Mouse (Mus musculus): ENCODE measurements at regions not wholly inside any gene's neighbourhood (a gene's known extent, or its start where the extent isn't known, plus 50 kb on each side); places are given as distances from the start of the nearest gene placed in this dataset.

GRCm38 (mm10) chr2:48374302-48374701, 439.6 kb upstream of the Acvr2a start:
- Histone ChIP-seq H3K4me3 (replicated peaks) (no peak overlapping the region), H3K36me3 (no peaks in the 10 kb centered on the region), H3K9ac (replicated peaks) (no peak overlapping the region), H3K27me3 (no peaks in the 10 kb centered on the region), H3K9me3 (no peaks in the 10 kb centered on the region), H3K4me1 (replicated peaks) (no peaks in the 10 kb centered on the region), H3K27ac (no peak overlapping the region), H3K4me2 (replicated peaks) (no peak overlapping the region)
- 78% methylated on average over 4 of the region's 4 CpGs for WGBS
- ATAC-seq: no peak

DNA sequence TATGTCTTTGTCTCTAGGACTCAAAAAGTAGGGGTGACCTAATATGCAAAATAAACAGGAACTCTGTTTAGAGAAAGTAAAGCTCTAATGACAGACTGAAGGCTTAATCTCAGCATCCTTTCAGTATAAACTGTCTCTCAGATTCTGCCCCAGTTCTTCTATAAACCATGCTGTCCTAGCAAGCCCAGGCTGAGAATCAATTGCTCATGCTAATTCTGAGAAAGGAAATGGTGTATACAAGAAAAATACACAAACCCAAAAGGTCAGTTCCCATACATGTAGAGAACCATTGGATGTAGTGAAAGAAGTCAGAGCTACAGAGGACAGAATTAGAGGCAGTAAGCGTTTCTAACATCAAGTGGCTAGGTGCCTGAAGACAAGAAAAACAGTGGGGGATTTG, 435.7 kb upstream of the Acvr2a start:
- Histone ChIP-seq H3K27ac (no peak overlapping the region), H3K4me1 (replicated peaks) (no peaks in the 10 kb centered on the region), H3K36me3 (no peaks in the 10 kb centered on the region), H3K9ac (replicated peaks) (no peak overlapping the region), H3K4me3 (replicated peaks) (no peak overlapping the region), H3K9me3 (no peaks in the 10 kb centered on the region), H3K27me3 (no peaks in the 10 kb centered on the region), H3K4me2 (replicated peaks) (no peak overlapping the region)
- 80% methylated on average over 1 of the region's 1 CpGs for WGBS
- ATAC-seq: no peak

- Histone ChIP-seq H3K4me3 (replicated peaks) (no peak overlapping the region), H3K9me3 (no peaks in the 10 kb centered on the region), H3K36me3 (no peaks in the 10 kb centered on the region), H3K9ac (replicated peaks) (no peak overlapping the region), H3K4me1 (replicated peaks) (no peaks in the 10 kb centered on the region), H3K27ac (no peak overlapping the region), H3K27me3 (no peaks in the 10 kb centered on the region), H3K4me2 (replicated peaks) (no peak overlapping the region)
- ATAC-seq: no peak
- WGBS: 88% methylated on average over 2 of the region's 2 CpGs
Measured at GRCm38 (mm10) chr2:48378749-48379148, 435.2 kb upstream of the Acvr2a start.

- Histone ChIP-seq H3K36me3 (no peaks in the 10 kb centered on the region), H3K4me2 (replicated peaks) (no peak overlapping the region), H3K4me3 (replicated peaks) (no peak overlapping the region), H3K9me3 (no peaks in the 10 kb centered on the region), H3K4me1 (replicated peaks) (no peaks in the 10 kb centered on the region), H3K27me3 (no peaks in the 10 kb centered on the region), H3K27ac (no peak overlapping the region), H3K9ac (replicated peaks) (no peak overlapping the region)
- no peak for ATAC-seq
- 78% methylated on average over 5 of the region's 5 CpGs for WGBS
Measured at GRCm38 (mm10) chr2:48380140-48380539, 433.8 kb upstream of the Acvr2a start.

DNA sequence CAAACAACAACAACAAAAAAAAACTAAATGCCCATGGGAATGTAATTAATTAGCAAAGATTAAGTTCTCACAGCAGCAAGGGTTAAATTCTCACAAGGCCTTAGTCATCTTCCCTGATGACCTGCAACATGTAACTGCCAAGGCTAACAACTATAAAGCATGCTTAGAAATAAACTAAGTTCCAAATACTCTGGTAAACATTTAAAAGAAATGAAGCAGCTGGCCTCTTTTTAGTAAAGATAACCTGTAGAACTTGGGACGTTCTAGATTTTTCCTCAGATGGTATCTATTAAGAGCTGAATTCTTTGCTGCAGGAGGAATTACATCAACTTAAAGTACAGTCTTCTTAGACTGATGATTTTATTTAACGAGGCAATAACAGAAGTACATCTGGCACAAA, 433.1 kb upstream of the Acvr2a start:
- no peaks in the 10 kb centered on the region for H3K27me3 ChIP-seq
- H3K9ac ChIP-seq (replicated peaks): no peak overlapping the region
- ATAC-seq: no peak
- no peaks in the 10 kb centered on the region for H3K4me1 ChIP-seq (replicated peaks)
- H3K9me3 ChIP-seq: no peaks in the 10 kb centered on the region
- no peak overlapping the region for H3K27ac ChIP-seq
- WGBS: 85% methylated on average over 2 of the region's 2 CpGs
- no peak overlapping the region for H3K4me2 ChIP-seq (replicated peaks)
- no peak overlapping the region for H3K4me3 ChIP-seq (replicated peaks)
- no peaks in the 10 kb centered on the region for H3K36me3 ChIP-seq

DNA sequence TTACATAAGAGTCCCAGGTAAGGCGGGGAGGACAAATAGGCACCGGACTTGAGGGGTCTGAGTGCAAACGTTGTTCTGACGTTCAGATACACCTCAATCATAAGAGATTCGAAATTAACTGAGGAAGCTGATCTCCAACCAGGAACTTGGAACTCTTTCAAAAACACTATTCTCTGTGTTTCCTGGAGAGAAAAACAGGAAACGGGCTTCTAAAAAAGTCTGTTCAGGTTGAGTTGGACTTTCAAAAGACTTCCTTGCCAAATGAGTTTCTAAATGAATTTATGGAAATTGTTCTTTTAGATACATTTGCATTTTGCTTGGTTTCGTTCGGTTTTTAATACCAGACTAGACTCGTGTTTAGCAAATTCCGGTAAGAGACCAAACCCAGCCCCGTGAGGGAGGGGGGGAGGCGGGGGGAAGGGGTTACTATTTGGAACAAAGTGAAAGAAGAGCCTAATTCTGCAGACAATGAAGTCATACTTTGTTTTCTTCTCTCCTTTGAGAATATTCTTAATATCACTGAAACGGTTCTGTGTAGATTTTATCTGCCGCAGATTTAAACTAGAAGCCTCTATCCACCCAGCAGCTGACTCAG, 432.3 kb upstream of the Acvr2a start:
- no peak for ATAC-seq
- no peaks in the 10 kb centered on the region for H3K4me1 ChIP-seq (replicated peaks)
- no peak overlapping the region for H3K4me2 ChIP-seq (replicated peaks)
- WGBS: 90% methylated on average over 14 of the region's 14 CpGs
- H3K4me3 ChIP-seq (replicated peaks): no peak overlapping the region
- no peak overlapping the region for H3K9ac ChIP-seq (replicated peaks)
- no peaks in the 10 kb centered on the region for H3K27me3 ChIP-seq
- no peaks in the 10 kb centered on the region for H3K36me3 ChIP-seq
- H3K27ac ChIP-seq: no peak overlapping the region
- H3K9me3 ChIP-seq: no peaks in the 10 kb centered on the region

GRCm38 (mm10) chr2:48398504-48398903, 415.4 kb upstream of the Acvr2a start:
- no peak overlapping the region for H3K27ac ChIP-seq
- no peak overlapping the region for H3K4me2 ChIP-seq (replicated peaks)
- H3K4me3 ChIP-seq (replicated peaks): no peak overlapping the region
- no peaks in the 10 kb centered on the region for H3K9me3 ChIP-seq
- no peaks in the 10 kb centered on the region for H3K27me3 ChIP-seq
- H3K4me1 ChIP-seq (replicated peaks): no peaks in the 10 kb centered on the region
- no peak overlapping the region for H3K9ac ChIP-seq (replicated peaks)
- H3K36me3 ChIP-seq: no peaks in the 10 kb centered on the region
- WGBS: 98% methylated on average over 1 of the region's 1 CpGs
- no peak for ATAC-seq

DNA sequence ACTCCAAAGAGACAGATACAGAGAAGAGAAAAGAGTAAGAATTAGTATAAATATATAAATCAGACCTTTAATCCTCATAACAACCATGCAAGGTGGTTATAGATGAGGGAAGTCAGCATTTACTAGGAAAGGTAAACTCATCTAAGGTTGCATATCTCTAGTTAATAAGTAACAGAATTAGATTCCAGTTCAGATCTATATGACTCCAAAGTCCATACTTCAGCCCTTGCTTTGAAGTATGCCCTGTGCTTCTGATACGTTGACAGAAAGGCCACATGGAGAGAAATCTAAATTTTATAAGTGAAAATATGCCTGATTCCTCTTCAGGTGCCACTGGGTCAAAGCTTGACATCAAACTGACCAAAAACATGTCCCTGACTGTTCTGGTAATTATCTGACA, 414.7 kb upstream of the Acvr2a start:
- H3K4me1 ChIP-seq (replicated peaks): no peaks in the 10 kb centered on the region
- no peaks in the 10 kb centered on the region for H3K36me3 ChIP-seq
- ATAC-seq: no peak
- 82% methylated on average over 1 of the region's 1 CpGs for WGBS
- no peaks in the 10 kb centered on the region for H3K27me3 ChIP-seq
- no peak overlapping the region for H3K9ac ChIP-seq (replicated peaks)
- H3K27ac ChIP-seq: no peak overlapping the region
- H3K4me2 ChIP-seq (replicated peaks): no peak overlapping the region
- H3K4me3 ChIP-seq (replicated peaks): no peak overlapping the region
- no peaks in the 10 kb centered on the region for H3K9me3 ChIP-seq

DNA sequence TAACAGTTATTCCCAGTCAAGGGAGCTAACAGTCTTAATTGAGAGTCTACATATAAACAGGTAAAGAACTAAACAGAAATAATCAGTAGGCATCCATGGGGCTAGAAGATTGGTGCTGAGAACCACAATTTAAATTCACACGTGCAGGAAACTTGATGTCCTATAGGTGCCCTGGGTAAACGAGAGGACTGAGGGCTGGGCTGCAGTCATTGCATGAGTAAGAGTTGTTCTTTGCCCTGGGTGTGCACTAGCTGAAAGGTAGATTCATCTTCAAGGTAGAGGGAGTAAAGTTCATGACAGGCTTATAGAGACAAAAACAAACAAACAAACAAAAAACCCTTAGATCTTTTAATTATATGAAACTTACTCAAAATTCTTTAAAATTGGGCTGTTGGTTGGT, 411.1 kb upstream of the Acvr2a start:
- Histone ChIP-seq H3K9ac (replicated peaks) (no peak overlapping the region), H3K9me3 (no peaks in the 10 kb centered on the region), H3K27me3 (no peaks in the 10 kb centered on the region), H3K4me1 (replicated peaks) (no peaks in the 10 kb centered on the region), H3K36me3 (no peaks in the 10 kb centered on the region), H3K4me2 (replicated peaks) (no peak overlapping the region), H3K4me3 (replicated peaks) (no peak overlapping the region), H3K27ac (no peak overlapping the region)
- WGBS: 93% methylated on average over 2 of the region's 2 CpGs
- no peak for ATAC-seq

GRCm38 (mm10) chr2:48404460-48404859, 409.4 kb upstream of the Acvr2a start:
- Histone ChIP-seq H3K27ac (no peak overlapping the region), H3K27me3 (no peaks in the 10 kb centered on the region), H3K36me3 (no peaks in the 10 kb centered on the region), H3K9me3 (no peaks in the 10 kb centered on the region), H3K4me3 (replicated peaks) (no peak overlapping the region), H3K4me2 (replicated peaks) (no peak overlapping the region), H3K4me1 (replicated peaks) (no peaks in the 10 kb centered on the region), H3K9ac (replicated peaks) (no peak overlapping the region)
- 57% methylated on average over 3 of the region's 3 CpGs for WGBS
- 0 out of 2 replicates have a peak, but pooled peaks have one; percentile 20 for ATAC-seq

- no peaks in the 10 kb centered on the region for H3K27me3 ChIP-seq
- no peaks in the 10 kb centered on the region for H3K4me1 ChIP-seq (replicated peaks)
- no peak overlapping the region for H3K27ac ChIP-seq
- H3K4me2 ChIP-seq (replicated peaks): no peak overlapping the region
- no peak overlapping the region for H3K9ac ChIP-seq (replicated peaks)
- no peaks in the 10 kb centered on the region for H3K9me3 ChIP-seq
- ATAC-seq: no peak
- 90% methylated on average over 5 of the region's 5 CpGs for WGBS
- H3K36me3 ChIP-seq: no peaks in the 10 kb centered on the region
- H3K4me3 ChIP-seq (replicated peaks): no peak overlapping the region
Measured at GRCm38 (mm10) chr2:48407876-48408275, 406.0 kb upstream of the Acvr2a start.

DNA sequence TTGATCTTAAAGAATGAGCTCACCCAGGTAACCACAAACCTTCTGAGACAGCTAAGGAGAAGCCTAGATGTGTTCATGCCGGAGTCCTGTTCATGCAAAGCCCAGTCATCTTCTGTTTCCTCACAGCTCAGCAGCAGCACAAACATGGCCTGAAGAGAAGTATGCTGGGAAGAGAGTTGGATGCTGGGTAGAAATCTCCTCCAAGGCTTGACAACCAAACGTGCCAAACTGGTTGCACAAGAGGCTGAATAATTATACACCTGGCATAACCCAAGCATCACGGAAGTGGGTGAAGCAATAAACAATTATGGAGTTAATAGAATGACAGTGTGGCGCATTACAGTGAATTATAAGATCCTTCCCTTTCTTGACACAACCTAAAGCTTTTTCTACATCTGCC, 404.0 kb upstream of the Acvr2a start:
- no peak overlapping the region for H3K27ac ChIP-seq
- H3K9ac ChIP-seq (replicated peaks): no peak overlapping the region
- H3K4me2 ChIP-seq (replicated peaks): no peak overlapping the region
- no peaks in the 10 kb centered on the region for H3K27me3 ChIP-seq
- H3K9me3 ChIP-seq: no peaks in the 10 kb centered on the region
- H3K36me3 ChIP-seq: no peaks in the 10 kb centered on the region
- H3K4me3 ChIP-seq (replicated peaks): no peak overlapping the region
- no peak for ATAC-seq
- WGBS: 89% methylated on average over 4 of the region's 4 CpGs
- no peaks in the 10 kb centered on the region for H3K4me1 ChIP-seq (replicated peaks)

DNA sequence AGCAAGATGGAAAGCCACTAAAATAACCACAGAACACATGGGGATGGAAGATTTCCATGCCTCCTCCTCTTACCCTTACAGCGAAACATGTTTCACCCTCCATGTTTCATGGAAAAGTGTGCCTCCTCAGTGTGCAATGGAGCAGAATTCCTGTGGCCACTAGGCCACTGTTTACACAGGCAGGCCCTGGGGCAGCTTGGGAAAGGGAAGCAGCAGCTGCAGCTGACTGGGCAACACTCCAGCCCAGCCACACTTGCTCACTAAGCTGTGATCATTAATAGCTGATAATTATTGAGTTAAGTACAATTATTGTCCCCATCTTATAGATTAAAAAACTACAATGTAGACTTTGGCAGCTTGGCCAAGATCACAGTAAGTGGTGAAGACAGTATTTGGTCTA, 402.5 kb upstream of the Acvr2a start:
- Histone ChIP-seq H3K4me1 (replicated peaks) (no peaks in the 10 kb centered on the region), H3K4me2 (replicated peaks) (no peak overlapping the region), H3K27me3 (no peaks in the 10 kb centered on the region), H3K9ac (replicated peaks) (no peak overlapping the region), H3K9me3 (no peaks in the 10 kb centered on the region), H3K27ac (no peak overlapping the region), H3K36me3 (no peaks in the 10 kb centered on the region), H3K4me3 (replicated peaks) (no peak overlapping the region)
- 100% methylated on average over 1 of the region's 1 CpGs for WGBS
- ATAC-seq: no peak
